Mouse (Mus musculus) spleen, postnatal 10 days (tissue): Measurements from ENCODE around the gene Morn3.
A peak's percentile ranks its signal among the peaks of the same experiment; 100 is the strongest.

Experiments
- DNase-seq, 2 experiments: peaks; one replicate each; pipeline ENCODE4 v3.0.0; 2021 to 2022; ENCODE audit warnings: low spot score in 2 of 2

Morn3 gene

DNA sequence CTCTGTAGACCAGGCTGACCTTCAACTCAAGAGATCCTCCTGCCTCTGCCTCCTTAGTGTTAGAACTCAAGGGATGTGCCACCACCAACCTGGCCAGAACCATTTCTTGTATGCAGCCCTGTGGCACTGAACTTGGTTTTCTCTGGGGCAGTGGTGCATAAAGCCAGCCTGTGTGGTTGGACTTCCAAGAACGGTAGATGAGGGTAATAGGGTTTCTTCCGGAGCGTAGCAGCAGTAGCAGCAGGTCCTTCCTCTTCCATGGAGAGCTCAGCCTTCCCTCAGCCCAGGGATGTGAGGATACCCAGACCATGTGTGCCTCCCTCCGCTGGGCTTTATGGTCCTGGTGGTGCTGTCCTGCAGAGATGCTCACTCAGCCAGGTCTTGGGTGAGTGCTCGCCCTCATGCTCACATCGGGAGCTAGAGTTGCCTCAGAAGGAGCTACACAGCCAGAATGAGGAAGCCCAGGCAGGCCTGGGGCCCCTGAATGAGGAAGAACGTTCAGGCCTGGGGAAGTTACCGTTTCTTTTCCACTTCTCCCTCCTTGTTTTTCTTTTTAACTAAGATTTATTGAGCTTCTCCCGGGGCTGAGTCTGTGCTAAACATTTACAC is 21.7 kb downstream of the Morn3 start:
- DNase-seq = peak in 1 of 2 experiments; percentile 59

DNA sequence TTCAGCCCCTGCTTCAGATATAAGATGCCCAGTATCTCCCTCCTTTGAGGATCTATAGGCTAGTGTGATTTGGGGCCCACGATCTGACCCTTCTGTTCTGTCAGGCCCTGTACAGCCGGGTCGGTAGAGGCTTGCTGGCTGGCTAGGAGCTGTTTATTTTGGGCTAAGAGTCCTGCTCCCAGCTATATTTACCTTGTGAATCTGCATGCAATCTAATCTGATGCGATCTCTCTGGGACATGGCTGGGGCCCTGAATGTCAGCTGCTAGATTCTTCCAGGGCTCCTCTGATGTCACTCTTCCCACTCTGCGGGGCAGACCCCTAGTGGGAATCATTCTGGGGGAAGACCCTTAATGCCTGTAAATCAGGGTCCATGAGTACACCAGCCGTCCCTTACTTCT is 22.5 kb downstream of the Morn3 start:
- DNase-seq = no peak

DNA sequence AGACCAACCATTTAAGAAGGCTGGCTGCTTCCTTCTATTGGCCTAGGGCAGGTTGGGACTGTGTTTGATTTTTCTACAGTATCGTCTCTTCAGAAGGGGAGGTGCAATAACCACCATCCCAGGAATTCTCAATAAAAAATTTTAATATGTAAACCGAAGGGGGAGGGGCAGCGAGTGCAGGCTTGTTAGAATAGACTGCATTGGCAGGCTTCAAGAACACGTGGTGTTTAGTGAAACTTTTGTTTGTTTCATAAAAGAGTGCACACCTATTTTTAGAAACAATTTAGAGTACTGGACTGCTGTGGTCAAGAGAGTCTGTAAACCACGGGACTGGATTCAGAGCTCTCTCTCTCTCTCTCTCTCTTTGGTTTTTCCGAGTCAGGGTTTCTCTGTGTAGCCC is 23.8 kb downstream of the Morn3 start:
- DNase-seq = no peak

DNA sequence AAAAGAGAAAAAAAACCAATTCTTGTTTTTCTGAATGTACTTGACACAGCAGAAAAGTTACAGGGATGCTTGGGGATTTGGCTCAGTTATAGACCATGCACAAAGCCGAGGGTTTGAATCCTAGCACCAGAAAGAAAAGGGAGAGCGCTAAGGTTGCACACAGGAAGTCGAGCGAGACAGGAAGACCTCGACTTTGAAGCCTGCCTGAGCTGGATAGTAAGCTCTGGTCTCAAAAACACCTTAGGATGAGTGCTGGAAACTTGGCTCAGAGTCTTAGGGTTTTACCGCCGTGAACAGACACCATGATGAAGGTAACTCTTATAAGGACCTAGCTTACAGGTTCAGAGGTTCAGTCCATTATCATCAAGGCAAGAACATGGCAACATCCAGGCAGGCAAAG is 25.4 kb downstream of the Morn3 start:
- DNase-seq = no peak

DNA sequence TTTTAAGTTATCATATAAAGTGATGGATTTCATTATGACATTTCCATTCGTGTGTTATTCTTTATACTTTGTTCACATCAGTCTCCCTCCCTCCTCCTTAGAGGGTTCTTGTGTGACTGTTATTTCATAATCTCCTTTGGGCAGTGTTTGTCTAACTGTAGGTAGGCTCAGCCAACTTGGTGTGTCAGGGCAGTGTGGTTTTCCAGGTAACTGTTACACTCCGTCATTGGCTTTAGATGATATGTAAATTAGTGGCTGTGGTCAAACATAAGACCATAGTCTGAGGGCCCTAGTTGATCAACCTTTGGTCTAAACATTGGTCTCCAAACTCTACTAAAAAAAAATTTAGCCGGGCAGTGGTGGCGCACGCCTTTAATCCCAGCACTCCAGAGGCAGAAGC is 26.4 kb downstream of the Morn3 start:
- no peak for DNase-seq

DNA sequence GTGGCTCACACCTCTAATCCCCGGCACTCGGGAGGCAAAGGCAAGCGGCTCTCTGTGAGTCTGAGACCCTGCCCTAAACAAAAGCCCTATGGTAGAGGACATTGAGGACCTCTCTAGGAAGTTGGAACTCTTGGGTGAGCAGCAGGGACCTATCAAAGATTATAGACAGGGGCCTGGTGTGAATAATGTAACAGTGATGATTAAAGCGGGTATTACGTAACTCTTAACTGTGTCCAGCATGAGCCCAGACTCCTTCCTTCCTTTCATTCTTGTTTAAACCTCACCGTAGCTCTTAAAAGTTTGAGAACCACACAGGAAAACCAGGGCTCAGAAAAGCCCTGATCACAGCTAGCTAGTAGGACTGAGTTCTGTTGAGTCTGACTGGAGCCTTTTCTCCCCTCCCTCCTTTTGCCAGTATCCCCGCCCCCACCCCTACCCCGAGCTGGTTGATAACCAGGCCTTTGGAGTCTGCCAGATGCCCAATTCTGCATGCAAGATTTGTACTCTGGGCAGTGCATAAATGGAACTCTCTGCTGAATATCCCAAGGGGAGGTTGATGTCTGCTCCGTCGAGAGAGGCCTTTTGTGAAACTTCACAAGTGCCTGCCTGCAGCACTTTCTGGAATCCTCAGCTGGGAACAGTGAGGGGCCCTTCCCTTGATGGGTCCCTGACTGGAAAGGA is 27.3 kb downstream of the Morn3 start:
- DNase-seq = no peak

DNA sequence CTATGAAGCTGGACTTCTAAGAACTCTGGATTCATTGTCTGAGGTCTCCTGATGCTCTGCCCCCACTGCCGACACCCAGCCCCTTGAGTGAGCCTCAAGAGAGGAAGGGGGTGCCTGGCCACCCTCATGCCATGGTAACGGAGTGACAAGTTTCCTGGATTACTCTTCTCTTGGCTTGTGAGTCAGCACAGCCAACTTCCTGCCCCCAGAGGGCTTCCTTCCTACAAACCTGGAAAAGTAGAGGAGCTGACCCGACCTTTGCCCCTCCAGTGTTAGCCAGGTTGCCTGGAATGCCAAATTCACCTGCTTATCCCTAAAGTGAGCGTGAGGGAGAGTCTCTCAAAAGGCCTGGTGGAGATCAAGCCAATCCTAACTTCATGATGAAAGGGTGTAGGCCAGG is 29.3 kb downstream of the Morn3 start:
- DNase-seq = no peak

DNA sequence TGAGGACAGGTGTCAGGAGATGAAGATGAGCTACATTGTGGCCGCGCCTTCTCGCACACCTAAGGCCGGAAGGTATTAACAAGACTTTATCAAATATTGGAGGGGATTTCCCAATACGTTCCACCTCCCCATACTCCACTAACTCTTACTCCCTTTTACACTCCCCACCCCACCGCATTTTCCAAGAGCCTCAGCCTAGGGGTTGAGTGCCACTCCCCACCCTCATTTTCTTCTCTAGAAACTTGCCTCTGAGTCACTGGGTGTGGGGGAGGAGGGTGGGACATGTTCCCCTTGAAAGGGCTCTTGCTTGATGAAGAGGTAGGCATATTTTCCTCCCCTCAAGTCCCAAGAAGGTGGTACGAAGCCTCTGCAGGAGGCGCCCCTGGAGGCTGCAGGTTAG is 30.9 kb downstream of the Morn3 start:
- no peak for DNase-seq

DNA sequence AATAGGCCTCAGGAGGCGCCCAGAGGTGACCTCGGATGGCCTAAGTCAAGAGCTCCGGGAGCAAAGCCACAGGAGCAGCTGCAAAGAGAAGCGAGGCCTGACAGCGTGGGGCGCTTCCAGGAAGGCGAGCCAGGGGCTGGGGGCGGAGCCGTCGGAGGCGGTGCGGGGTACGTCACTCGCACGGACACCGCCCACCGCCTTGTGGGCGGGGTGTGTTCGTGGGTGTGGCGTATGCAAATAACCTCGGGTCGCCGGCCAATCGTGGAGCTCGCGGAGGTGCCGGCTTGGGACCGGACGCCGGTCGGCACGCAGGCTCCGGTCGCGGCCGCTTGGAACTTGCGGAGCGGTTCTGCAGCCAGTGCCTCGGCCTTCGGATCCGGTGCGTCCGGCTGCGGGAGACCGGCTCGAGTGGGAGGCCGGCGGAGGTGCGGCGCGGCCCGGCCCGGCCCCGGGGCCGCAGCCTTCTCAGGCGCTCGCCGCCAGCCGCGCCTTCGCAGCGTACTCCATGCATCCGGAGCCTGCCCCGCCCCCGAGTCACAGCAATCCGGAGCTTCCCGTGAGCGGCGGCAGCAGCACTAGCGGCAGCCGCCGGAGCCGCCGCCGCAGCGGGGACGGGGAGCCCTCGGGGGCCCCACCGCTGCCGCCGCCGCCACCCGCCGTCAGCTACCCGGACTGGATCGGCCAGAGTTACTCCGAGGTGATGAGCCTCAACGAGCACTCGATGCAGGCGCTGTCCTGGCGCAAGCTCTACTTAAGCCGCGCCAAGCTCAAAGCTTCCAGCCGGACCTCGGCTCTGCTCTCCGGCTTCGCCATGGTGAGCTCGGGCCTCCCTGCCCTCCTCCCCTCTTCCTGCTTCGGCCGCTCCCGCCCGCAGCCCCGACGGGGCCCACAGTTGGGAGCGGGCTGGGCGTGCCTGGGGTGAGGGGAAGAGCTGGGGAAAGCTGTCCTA is 31.8 kb downstream of the Morn3 start, which contains the start of gene Orai1:
Orai1 (plus strand) TSS at position 322 of the 949 bp plus-strand sequence.
- DNase-seq = peak; percentile 95 to 99

DNA sequence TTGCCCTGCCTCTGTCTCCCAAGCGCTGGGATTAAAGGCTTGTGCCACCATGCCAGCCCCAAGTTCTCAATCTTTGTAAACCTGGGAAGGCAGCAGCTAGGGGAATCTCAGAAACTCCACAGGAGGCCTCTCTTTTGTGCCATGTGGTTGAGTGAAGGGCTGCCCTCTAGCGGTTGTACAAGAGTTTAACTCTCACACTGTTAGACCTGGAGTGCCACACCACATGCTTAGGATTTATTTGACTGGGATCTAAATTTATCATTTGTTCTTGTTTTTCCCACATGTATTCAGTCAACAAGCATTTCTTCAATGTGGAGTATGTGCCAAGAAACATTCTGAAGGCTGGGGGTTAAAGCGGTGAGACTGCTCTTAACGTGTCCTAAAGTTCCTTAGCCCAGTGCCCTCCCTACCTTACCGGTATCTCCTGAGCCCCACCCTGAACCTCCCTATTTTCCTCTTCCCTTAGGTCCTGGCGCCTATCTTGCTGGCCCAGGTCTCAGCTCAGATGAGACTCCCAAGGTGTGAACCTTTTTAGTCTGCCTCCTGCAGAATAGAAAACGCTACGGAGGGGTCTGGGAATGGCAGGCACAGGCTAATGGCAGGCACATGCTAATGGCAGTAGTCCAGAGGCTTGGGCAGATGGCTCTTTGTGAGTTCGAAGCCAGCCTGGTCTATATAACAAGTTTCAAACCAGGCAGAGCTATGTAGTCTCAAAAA is 33.1 kb downstream of the Morn3 start:
- DNase-seq = peak; percentile 43 to 79

DNA sequence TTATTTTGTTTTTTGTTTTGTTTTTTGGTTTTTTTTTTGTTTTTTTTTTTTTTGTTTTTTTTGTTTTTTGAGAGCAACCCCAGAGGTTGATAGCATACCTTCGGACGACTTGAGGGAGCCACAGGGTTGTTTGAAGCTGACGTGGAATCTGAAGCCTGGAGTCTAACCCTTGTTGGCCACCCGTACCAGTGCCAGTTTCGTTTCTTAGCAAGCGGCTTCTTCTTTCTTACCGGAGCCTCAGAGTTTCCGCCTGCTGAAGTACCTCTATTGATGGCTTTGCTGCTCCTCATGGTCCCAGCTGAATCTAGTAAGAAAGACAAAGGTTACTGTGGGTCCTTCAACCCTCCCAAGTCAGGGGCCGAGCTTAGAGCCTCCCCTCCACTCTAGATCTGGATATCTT is 35.1 kb downstream of the Morn3 start:
- DNase-seq = no peak

DNA sequence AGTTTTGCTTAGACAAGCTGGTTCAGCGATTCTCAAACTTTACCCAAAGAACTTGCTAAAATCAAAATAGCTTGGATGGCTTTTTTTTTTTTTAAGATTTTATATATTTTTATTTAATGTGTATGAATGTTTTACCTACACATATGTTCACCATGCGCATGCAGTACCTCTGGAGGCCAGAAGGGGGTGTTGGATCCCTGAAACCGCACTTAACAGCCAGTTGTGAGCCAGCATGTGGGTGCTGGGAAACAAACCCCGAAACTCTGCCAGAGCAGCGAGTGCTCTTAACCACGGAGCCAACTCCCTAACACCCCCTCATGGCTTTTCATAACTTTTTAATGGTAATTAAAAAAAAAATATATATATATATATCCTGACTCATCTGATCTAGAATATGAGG is 36.0 kb downstream of the Morn3 start:
- DNase-seq = peak in 1 of 2 experiments; percentile 42

DNA sequence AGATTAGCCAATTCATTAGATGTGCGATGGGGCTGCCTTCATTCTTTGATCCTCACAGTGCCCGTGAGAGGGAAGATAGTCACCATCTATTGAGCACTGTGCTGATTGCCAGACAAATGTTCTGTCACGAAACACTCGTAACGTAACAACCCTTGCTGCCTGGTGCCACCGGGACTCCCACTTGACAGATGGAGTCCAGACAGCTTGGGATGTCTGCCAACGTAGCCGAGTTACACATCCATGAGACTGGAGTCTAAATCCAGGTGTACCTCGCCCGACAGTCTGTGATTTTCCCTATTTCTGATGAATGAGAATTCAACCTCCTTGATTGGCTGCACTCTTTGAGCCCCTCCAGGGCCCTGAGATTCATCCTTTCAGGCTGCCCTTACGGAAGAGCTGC is 36.9 kb downstream of the Morn3 start:
- no peak for DNase-seq

DNA sequence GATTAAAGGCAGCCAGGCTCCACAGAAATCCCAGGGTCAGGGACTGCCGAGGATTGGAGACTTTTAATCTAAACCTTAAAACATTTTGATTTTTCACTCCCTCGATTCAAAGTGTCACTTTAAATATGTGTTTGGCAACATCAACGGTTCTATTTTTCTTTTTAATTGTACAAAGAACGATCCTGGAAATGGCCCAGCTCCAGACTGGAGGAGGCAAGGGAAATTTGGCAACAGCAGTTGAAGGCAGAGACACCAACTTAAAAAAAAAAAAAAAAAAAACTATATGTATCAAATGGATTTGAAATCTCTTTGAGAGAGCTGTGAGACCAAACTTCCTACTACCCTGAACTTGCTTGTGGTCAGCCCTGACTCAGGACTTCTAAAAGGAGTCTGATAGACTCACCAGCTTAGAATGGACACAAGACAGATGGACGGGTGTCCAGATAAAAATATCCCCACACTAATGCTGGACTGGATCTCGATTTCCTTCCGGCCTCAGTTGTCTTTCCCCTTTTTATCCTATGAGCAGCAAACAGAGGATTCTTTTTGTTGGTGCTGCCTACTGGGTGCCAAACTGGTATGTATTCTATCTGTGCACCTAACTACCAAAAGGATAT is 37.8 kb downstream of the Morn3 start:
- no peak for DNase-seq

DNA sequence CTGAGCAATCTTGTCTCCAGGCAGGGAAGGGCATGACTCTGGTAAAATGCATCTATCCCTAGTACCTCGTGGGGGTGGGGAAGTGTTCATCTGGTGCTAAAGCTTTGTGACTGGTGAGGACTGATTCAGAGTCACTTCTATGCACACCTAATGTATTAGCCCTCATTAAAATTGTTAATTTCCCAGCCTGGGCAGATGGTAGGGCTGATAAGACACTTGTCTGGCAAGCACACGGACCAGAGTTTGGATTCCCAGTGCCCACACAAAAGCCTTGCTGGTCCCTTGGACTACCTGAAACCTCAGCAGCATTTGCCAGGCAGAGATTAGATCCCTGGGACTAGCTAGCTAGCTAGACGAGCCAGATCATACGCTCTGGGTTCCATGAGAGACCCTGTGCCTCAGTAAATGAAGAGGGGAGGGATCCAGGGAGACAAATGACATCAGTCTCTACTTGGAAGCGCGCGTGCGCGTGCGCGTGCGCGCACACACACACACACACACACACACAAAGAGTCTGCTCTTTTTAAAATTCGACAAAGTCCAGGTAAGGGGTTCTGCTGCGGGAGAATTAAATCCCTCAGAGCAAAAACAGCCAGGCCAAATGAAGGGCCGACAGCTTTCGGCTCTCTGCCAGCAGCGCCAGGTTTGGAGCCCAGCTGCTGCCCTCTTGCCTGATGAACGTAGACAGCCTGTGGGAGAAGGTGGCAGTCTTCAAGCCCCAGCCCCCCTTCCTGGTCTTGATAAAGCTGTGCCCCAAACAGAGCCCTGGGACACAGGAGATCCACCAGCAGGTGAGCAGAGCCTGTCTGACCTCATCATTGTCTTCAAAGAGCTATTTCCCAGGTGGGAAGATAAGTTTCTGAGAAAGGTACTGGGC is 40.9 kb downstream of the Morn3 start:
- no peak for DNase-seq

DNA sequence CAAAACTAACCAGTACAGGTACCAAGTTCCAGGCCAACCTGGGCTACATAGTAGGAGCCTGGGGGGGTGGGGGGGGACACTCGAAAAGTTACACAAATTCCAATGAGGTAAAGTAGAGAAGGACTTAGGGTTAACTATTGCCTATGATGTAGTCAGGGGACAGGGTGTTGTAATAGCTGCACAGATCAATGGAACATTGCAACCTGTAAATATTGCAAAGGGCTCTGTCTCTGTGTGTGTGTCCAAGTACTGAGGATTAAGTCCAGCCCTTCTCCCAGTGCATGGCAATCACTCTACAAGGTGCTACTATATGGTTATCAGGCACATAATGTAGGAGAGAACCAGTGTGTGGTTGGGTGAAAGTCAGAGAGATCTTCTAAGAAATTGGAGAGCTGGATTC is 45.9 kb downstream of the Morn3 start:
- no peak for DNase-seq

DNA sequence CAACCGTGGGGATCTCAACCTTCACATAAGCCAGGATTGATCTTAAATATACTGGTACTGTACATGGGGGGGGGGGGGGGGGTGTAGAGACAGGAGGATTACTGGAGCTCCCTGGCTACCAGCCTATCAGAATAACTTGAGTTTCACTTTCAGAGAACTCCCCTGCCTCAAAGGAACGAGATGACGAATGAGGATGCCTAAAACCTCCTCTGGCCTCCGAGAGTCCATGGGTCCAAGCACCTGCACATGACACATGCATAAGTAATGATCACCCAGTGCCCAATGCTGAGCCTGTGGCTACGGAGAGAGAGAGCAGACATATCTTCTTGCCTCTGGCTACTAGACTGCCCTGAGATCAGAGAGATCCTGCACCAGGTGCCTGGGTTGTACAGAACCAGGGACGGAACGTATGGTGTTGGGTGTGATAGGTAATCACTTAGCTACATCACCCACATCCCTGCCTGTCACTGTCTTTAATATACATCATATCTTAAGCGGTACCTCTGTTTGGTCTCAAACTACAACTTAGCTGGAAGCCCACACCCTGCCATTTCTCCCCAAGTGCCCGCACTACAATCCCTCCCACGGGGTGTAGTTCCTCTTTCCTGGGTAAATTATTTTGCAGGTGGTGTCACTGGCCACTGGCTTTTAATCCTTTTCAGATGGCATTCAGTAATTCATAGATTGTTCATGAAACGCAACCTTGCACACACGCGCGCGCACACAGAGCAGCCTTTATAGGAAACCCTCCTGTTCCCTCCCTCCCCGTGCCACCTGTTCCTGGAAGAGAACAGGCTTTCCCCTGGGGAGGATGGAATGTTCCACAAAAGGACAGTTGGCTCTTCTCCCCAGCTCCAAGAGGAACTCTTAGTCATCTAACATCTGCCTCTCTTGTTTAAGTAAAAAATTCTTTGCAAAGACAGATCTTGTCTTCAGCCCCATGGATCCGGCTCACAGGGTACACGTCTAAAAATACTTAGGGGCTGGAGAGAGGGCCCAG is 49.3 kb downstream of the Morn3 start:
- no peak for DNase-seq

DNA sequence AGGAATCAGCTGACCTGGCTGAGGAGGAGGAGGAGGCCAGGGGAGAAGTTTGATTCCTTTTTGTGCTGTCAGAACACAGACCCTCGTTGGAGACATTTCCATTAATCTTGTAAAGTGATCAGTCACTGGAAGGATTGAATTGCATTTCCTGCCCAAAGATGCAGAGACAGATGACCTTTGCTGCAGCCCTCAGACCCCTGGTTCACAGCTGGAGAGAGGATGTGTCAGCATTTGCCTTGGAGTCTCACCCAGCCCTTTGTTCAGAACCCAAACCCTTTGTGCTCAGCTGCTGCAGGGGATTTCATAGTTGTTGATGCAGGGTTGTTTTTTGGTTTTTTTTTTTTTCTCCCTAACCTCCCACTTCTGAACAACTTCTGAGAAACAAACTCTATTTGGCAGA is 51.9 kb downstream of the Morn3 start:
- no peak for DNase-seq

DNA sequence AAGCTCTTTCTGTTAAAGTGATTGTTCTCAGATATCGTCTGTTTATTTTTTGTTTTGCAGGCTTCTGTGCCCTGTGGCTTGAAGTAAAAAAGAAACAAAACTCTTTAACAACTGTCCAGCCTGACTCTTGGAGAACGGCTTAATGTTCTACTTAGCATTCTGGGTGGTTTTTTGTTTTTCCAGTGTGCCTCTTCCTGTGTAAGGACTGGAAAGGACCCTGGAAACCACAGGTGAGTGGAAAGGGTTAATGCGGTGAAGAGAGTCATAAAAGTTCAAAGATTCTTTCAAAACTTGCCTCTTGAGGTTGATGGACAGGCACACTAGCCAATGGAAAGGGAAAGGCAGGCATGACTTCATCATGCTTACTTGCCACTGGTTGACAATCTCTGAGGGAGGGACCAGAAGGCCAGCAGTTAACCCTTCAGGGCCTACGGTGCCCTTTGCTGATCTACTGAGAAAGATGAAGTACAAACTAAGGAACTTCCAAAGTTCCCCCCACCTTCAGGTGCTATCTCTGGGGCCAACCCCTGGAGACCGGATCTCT is 52.4 kb downstream of the Morn3 start:
- peak; percentile 57 to 88 for DNase-seq
